Mouse (Mus musculus) neural tube, embryonic 11.5 days (tissue): ENCODE results near the gene Iqgap1. TPM values are rescaled to one million over a fixed set of nuclear protein-coding genes. Genes with fewer than 3 reads are reported as not detected.
"Not testable (repeated sequence)": the region's sequence is repeated elsewhere in the genome, so short reads cannot be mapped to it uniquely, and the experiment has no call there.

Source experiments
- ATAC-seq: fragments of 200-750 bp; cut with Nextera tagmentation; 2 replicates; pipeline ENCODE4 v1.8.0; 2017; ENCODE audit warnings: moderate number of reproducible peaks, mild to moderate bottlenecking, moderate TSS enrichment, moderate library complexity; ENCODE audit not compliant: insufficient read depth, low FRiP score, low TSS enrichment
- DNase-seq: peaks from one replicate; pipeline ENCODE4 v3.0.0-alpha.2; 2015; ENCODE audit warnings: low spot score
- H3K27ac ChIP-seq: fragments of 300-500 bp; sonication (generic); 2 replicates; pipeline ENCODE4 v1.5.1; 2014; ENCODE audit warnings: low read depth, mild to moderate bottlenecking, low read length
- H3K27me3 ChIP-seq: fragments of 300-500 bp; sonication (generic); 2 replicates; pipeline ENCODE4 v1.6.1; 2014; ENCODE audit warnings: mild to moderate bottlenecking, low read length, mixed read lengths; ENCODE audit not compliant: control insufficient read depth, insufficient read depth
- H3K36me3 ChIP-seq: fragments of 300-500 bp; sonication (generic); 2 replicates; pipeline ENCODE4 v1.6.1; 2014; ENCODE audit warnings: mild to moderate bottlenecking, low read length, moderate library complexity, mixed read lengths; ENCODE audit not compliant: control insufficient read depth, insufficient read depth
- H3K4me1 ChIP-seq: fragments of 300-500 bp; sonication (generic); 2 replicates; pipeline ENCODE4 v1.6.1; 2014; ENCODE audit warnings: low read length, mixed read lengths; ENCODE audit not compliant: control insufficient read depth, insufficient read depth
- H3K4me2 ChIP-seq: fragments of 300-500 bp; sonication (generic); 2 replicates; pipeline ENCODE4 v1.6.1; 2014; ENCODE audit warnings: low read depth, mild to moderate bottlenecking, moderate library complexity
- H3K4me3 ChIP-seq: fragments of 300-500 bp; sonication (generic); 2 replicates; pipeline ENCODE4 v1.5.1; 2014; ENCODE audit warnings: low read depth, low read length
- H3K9ac ChIP-seq: fragments of 300-500 bp; sonication (generic); 2 replicates; pipeline ENCODE4 v1.6.1; 2014; ENCODE audit warnings: mild to moderate bottlenecking, low read length
- H3K9me3 ChIP-seq: fragments of 300-500 bp; sonication (generic); 2 replicates; pipeline ENCODE4 v1.6.1; 2016; ENCODE audit warnings: low read length; ENCODE audit not compliant: control insufficient read depth
- WGBS: fragments of 180-500 bp; shearing (Covaris S2); extraction: QIAGEN DNeasy Blood & Tissue Kit; methylation state at CpG from one replicate; pipeline ENCODE4 v1.1.7; 2014; 5-methylcytosine and 5-hydroxymethylcytosine counted together
- polyA plus RNA-seq: library from polyadenylated mRNA; unstranded; fragments of >200 nt; fragmentation: Nextera tagmentation; extraction: Ambion mirVana; gene quantifications from 2 replicates; pipeline ENCODE4 v1.2.1, GENCODE M21; 2014

Iqgap1 gene
- polyA plus RNA-seq, 1 experiment from 2014 or later: 26.4 TPM

DNA sequence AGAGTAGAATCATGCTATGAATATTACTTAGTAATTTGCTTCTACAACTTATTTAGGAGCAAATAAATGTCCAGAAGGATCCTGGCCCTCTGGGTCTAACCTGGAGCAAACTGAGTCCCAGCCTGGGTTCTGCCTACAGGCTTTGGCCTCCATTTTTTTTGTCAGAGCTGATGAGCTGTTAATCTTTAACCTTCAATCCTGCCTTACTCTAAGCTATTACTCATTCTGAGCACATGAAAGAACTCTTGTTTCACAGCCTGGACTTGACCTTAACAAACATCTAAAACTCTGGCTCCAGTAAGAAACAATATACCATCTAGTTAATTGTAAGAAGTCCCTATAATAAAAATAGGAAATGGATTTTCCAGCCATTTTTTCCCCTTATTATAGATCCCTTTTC is 14.0 kb upstream of the Iqgap1 start:
- Histone ChIP-seq H3K9ac (no peak overlapping the region), H3K9me3 (no peaks in the 10 kb centered on the region), H3K36me3 (no peaks in the 10 kb centered on the region), H3K4me3 (no peak overlapping the region), H3K27ac (no peak overlapping the region), H3K27me3 (no peaks in the 10 kb centered on the region), H3K4me1 (no peaks in the 10 kb centered on the region), H3K4me2 (no peak overlapping the region)
- DNase-seq (no peak), ATAC-seq (no peak)

DNA sequence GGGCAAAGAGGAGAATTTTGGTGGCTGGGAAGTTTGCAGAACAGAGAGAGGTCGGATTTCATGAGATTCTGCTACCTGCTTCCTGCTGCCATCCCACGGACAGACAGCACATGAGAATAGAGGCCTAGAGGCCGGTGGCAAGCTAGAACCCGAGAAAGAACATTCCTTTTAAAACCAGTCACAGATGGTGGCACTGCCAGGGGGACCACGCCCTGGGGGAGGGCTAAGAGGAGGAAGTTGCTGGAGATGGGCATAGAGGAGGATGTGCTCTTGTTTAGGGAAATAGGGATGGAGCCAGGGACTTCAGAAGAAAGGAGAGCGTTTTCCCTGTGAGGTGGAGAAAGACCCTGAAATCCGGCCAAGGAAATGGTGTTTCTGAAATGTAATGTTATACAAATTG is 12.5 kb upstream of the Iqgap1 start:
- Histone ChIP-seq H3K9me3 (no peaks in the 10 kb centered on the region), H3K9ac (no peak overlapping the region), H3K4me1 (no peaks in the 10 kb centered on the region), H3K36me3 (no peaks in the 10 kb centered on the region), H3K27me3 (no peaks in the 10 kb centered on the region), H3K4me2 (no peak overlapping the region), H3K27ac (no peak overlapping the region), H3K4me3 (no peak overlapping the region)
- DNase-seq: no peak
- ATAC-seq: no peak
- WGBS: 39% methylated on average over 7 of the region's 7 CpGs

DNA sequence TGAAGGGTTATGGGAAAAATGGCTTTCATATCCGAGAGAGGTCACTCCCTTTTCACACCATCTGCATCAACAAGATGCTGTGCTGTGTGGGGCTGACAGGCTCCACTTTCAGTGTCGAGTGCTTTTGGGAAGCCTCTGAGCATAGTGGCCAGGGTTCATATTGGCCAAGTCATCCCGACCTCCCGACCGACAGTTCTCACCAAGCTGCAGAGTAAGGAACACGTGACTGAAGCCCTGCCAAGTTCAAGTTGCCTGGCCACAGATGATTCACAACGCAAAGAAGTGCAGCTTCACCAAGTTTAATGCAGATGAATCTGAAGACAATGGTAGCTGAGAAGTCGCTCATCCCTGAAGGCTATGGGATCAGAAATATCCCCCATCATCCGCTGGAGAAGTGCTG is 12.0 kb upstream of the Iqgap1 start:
- no peak for ATAC-seq
- Histone ChIP-seq H3K36me3 (no peaks in the 10 kb centered on the region), H3K9me3 (no peaks in the 10 kb centered on the region), H3K4me3 (no peak overlapping the region), H3K27ac (no peak overlapping the region), H3K9ac (no peak overlapping the region), H3K4me1 (no peaks in the 10 kb centered on the region), H3K27me3 (no peaks in the 10 kb centered on the region), H3K4me2 (no peak overlapping the region)
- no peak for DNase-seq
- WGBS: 51% methylated on average over 9 of the region's 9 CpGs

DNA sequence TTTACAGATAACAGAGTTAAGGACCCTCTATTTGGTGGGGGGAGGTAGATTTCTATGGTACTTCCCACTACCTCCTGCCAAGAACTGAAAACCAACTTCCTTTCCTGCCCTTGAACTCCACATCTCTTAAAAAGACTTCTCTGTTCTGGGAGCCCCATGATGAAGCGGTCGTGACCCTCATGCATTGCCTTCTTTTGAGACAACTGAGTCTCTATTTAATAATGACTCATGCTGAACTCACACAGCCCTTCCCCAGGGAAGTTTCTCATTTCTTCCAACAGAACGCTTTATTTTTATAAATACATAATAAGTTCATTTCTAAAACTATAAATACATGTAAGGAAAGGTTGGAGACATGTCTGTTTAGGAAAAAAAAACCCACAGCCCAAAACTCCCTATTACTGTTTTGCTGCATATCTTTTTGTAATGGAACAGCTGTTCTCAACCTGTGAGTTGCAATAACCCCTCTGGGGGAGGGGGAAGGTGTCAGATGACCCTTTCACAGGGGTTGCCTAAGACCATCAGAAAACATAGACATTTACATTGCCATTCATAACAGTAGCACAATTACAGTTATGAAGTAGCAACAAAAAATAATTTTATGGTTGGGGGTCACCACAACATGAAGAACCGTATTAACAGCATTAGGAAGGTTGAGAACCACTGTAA is 10.3 kb upstream of the Iqgap1 start:
- H3K4me1 ChIP-seq: no peaks in the 10 kb centered on the region
- no peaks in the 10 kb centered on the region for H3K9me3 ChIP-seq
- H3K4me3 ChIP-seq: no peak overlapping the region
- DNase-seq (no peak), ATAC-seq (no peak)
- H3K27ac ChIP-seq: no peak overlapping the region
- H3K9ac ChIP-seq: no peak overlapping the region
- no peaks in the 10 kb centered on the region for H3K36me3 ChIP-seq
- no peak overlapping the region for H3K4me2 ChIP-seq
- WGBS: 71% methylated on average over 4 of the region's 4 CpGs
- no peaks in the 10 kb centered on the region for H3K27me3 ChIP-seq

DNA sequence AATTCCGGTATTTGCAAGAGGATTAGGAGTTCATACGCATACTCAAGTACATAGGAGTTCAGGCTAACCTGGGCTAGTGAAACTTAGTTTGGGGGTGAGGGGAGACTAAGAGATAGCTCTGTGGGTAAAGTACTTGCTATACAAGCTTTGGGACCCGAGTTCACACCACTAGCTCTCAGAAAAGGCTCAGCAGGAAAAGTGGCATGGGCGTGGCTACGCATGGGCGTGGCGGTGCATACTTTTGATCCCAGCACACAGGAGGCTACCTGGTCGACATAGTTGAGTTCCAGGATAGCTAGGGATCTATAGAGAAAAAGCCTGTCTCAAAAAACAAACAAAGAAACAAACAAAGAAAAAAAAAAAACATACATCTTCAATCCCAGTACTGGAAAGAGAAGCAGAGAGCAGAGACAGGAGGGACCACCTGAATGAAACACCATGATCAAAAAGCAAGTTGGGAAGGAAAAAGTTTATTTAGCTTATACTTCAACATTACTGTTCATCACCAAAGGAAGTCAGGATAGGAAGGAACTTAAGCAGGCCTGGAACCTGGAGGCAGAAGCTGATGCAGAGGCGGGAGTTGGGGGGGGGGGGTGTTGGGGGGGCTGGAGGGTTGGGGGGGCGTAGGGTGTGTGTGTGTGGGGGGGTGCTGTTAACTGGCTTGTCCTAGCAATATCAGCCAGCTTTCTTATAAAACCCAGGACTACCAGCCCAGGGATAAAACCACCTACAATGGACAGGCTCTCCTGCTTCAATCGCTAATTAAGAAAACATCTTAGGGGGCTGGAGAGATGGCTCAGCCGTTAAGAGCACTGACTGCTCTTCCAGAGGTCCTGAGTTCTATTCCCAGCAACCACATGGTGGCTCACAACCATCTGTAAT is 8.1 kb upstream of the Iqgap1 start:
- DNase-seq (no peak), ATAC-seq (no peak)
- 42% methylated on average over 12 of the region's 12 CpGs for WGBS
- Histone ChIP-seq H3K36me3 (no peaks in the 10 kb centered on the region), H3K9me3 (no peaks in the 10 kb centered on the region), H3K4me2 (no peak overlapping the region), H3K27me3 (no peaks in the 10 kb centered on the region), H3K27ac (no peak overlapping the region), H3K4me1 (no peaks in the 10 kb centered on the region), H3K9ac (no peak overlapping the region), H3K4me3 (no peak overlapping the region)

DNA sequence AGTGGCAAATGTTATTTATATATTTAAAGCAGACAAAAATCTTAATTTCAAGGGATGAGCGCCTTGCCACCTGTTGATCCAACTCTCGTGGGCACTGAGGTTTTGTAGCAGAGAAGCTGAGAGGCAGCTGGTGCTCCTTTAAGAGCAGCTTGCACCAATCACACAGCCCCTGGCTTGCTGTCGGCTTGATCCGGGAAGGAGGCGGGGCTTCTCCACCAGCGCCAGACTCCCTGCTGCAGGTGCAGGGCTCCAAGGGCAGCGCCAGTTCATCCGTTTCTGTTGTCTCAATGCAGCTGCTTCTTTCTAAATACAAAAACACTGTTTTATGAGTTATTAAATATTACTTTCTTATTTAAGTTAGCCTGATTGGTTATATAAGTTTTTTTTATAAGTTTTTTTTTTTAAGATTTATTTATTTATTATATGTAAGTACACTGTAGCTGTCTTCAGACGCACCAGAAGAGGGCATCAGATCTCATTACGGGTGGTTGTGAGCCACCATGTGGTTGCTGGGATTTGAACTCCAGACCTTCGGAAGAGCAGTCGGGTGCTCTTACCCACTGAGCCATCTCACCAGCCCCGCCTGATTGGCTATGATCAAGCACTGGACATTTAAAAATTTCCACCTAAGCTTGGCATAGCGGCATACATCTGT is 7.3 kb upstream of the Iqgap1 start:
- not testable (repeated sequence) for H3K36me3 ChIP-seq, H3K4me1 ChIP-seq, H3K27ac ChIP-seq, H3K9me3 ChIP-seq, H3K9ac ChIP-seq, H3K4me2 ChIP-seq, H3K27me3 ChIP-seq, H3K4me3 ChIP-seq
- ATAC-seq (peak; percentile 78; the same call in 1 of the 2 replicates), DNase-seq (peak; percentile 69)
- WGBS: 16% methylated on average over 13 of the region's 14 CpGs

DNA sequence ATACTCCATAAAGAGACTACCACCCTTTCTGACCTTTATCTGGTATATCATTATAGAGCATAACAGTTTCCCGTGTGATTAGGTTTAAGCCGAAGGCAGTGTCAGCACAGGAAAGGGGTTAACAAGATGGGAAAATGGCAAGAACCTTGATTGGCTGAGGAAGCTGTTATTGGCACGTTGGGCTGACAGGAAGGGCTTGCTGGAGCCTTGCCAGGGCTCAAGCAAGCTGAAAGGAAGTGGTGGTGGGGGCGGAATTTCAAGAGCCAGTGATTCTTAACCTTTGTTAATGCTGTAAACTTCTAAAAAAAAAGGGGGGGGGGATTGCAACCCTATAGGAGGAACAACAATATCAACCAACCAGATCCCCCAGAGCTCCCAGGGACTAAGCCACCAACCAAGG is 6.4 kb upstream of the Iqgap1 start:
- 61% methylated on average over 4 of the region's 4 CpGs for WGBS
- Histone ChIP-seq H3K9ac (no peak overlapping the region), H3K36me3 (no peaks in the 10 kb centered on the region), H3K4me1 (no peaks in the 10 kb centered on the region), H3K27me3 (no peaks in the 10 kb centered on the region), H3K4me3 (no peak overlapping the region), H3K27ac (no peak overlapping the region), H3K9me3 (no peaks in the 10 kb centered on the region), H3K4me2 (no peak overlapping the region)
- ATAC-seq (no peak), DNase-seq (no peak)

DNA sequence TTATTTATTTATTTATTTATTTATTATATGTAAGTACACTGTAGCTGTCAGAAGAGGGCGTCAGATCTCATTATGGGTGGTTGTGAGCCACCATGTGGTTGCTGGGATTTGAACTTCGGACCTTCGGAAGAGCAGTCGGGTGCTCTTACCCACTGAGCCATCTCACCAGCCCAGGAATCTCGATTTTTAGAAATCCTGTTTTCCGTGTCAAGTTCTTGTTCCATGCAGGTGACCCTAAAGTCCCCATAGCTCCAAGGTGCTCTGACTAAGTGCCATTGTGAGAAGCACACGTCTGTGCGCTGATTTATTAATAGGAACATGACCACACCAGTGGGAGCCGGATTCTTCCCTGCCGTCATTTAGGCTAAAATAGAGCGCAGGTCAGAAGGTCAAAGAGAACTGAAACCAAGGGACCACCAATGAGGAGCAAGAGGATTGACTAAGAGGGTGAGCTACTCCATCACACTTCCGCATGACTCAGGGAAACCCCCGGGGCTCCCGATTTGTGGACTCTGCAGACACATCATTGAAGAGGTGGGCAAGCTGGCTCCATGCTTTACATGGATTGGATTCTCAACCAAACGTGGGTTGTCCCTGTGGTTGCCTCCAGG is 4.5 kb upstream of the Iqgap1 start:
- no peak overlapping the region for H3K4me2 ChIP-seq
- WGBS: 77% methylated on average over 15 of the region's 15 CpGs
- DNase-seq (no peak), ATAC-seq (no peak)
- no peaks in the 10 kb centered on the region for H3K36me3 ChIP-seq
- H3K27ac ChIP-seq: no peak overlapping the region
- no peaks in the 10 kb centered on the region for H3K27me3 ChIP-seq
- H3K9ac ChIP-seq: no peak overlapping the region
- H3K4me1 ChIP-seq: no peaks in the 10 kb centered on the region
- H3K4me3 ChIP-seq: no peak overlapping the region
- H3K9me3 ChIP-seq: no peaks in the 10 kb centered on the region
